Mouse (Mus musculus) liver, adult 2 months (tissue): ENCODE results near the gene Ccr7. TPM values are rescaled to one million over a fixed set of nuclear protein-coding genes. Genes with fewer than 3 reads are reported as not detected.

Experiments
- DNase-seq: peaks from one replicate; pipeline ENCODE4 v3.0.0-alpha.2; 2011; ENCODE audit warnings: low read depth, low spot score; ENCODE audit errors: extremely low read depth
- H3K27ac ChIP-seq: fragments of 200-500 bp; replicated peaks from 2 replicates; pipeline ENCODE4 v1.5.1; 2012; ENCODE audit warnings: low read depth, mild to moderate bottlenecking, control low read depth, inconsistent platforms, low read length; ENCODE audit not compliant: insufficient read depth
- H3K27me3 ChIP-seq: fragments of 200-500 bp; 2 replicates; pipeline ENCODE4 v1.6.1; 2012; ENCODE audit warnings: mild to moderate bottlenecking, moderate library complexity, low read length, inconsistent platforms; ENCODE audit not compliant: control insufficient read depth, insufficient read depth
- H3K36me3 ChIP-seq: fragments of 200-500 bp; 2 replicates; pipeline ENCODE4 v1.6.1; 2012; ENCODE audit warnings: low read length, inconsistent platforms; ENCODE audit not compliant: control insufficient read depth, insufficient read depth
- H3K4me1 ChIP-seq: fragments of 200-500 bp; 2 replicates; pipeline ENCODE4 v1.6.1; 2011; ENCODE audit warnings: low read length; ENCODE audit not compliant: control insufficient read depth, insufficient read depth
- H3K4me3 ChIP-seq: fragments of 200-500 bp; 2 replicates; pipeline ENCODE4 v1.5.1; 2011; ENCODE audit warnings: low read depth, mild to moderate bottlenecking, control low read depth, low read length, moderate library complexity; ENCODE audit not compliant: insufficient read depth
- H3K79me2 ChIP-seq: fragments of 200-500 bp; 2 replicates; pipeline ENCODE4 v1.6.1; 2012; ENCODE audit warnings: inconsistent platforms, mild to moderate bottlenecking, low read length, moderate library complexity; ENCODE audit not compliant: control insufficient read depth, insufficient read depth
- H3K9ac ChIP-seq: fragments of 200-500 bp; 2 replicates; pipeline ENCODE4 v1.6.1; 2012; ENCODE audit warnings: low read depth, mild to moderate bottlenecking, control low read depth, inconsistent platforms, low read length
- CTCF ChIP-seq: fragments of 200-500 bp; IDR thresholded peaks from 2 replicates; pipeline ENCODE4 v1.5.1; 2011; ENCODE audit warnings: low read depth, low read length, control low read depth
- POLR2A ChIP-seq: fragments of 200-500 bp; IDR thresholded peaks from 2 replicates; pipeline ENCODE4 v1.6.1; 2011; ENCODE audit warnings: low read length, control low read depth; ENCODE audit not compliant: insufficient read depth; ENCODE audit errors: extremely low read depth
- WGBS: fragments of 180-500 bp; shearing (Covaris S2); methylation state at CpG from one replicate; pipeline ENCODE4 v1.1.7; 2018; 5-methylcytosine and 5-hydroxymethylcytosine counted together
- polyA plus RNA-seq: library from polyadenylated mRNA; depleted of rRNA; stranded (reverse); fragments of >200 nt; gene quantifications from 2 replicates; pipeline ENCODE4 v1.2.3, GENCODE M21; 2012
- total RNA-seq: library from RNA; depleted of rRNA; stranded (reverse); fragments of >200 nt; gene quantifications from 2 replicates; pipeline ENCODE4 v1.2.3, GENCODE M21; 2014

Ccr7 gene
- total and polyA plus RNA-seq, 2 experiments, result 0.55 to 1.5 TPM

GRCm38 (mm10) chr11:99120524-99121217, 34.2 kb downstream of the Ccr7 start:
- Histone ChIP-seq H3K36me3 (no peaks in the 10 kb centered on the region), H3K9ac (no peak overlapping the region; the same call in 1 of the 2 replicates), H3K27ac (peak overlapping the region; percentile 25), H3K79me2 (no peaks in the 10 kb centered on the region), H3K4me1 (no peaks in the 10 kb centered on the region), H3K4me3 (no peak overlapping the region), H3K27me3 (no peaks in the 10 kb centered on the region)
- 82% methylated on average over 20 of the region's 20 CpGs for WGBS
- DNase-seq, result no peak
- TF ChIP-seq CTCF (no peak), POLR2A (no peak)

GRCm38 (mm10) chr11:99118963-99119362, 35.9 kb downstream of the Ccr7 start:
- Histone ChIP-seq H3K9ac (no peak overlapping the region), H3K4me3 (no peak overlapping the region), H3K79me2 (no peaks in the 10 kb centered on the region), H3K36me3 (no peaks in the 10 kb centered on the region), H3K27ac (no peak overlapping the region), H3K27me3 (no peaks in the 10 kb centered on the region), H3K4me1 (peaks cover under 1% of the 10 kb centered on the region; the same call in 1 of the 2 replicates)
- 93% methylated on average over 7 of the region's 7 CpGs for WGBS
- no peak for DNase-seq
- TF ChIP-seq POLR2A (no peak), CTCF (no peak)

GRCm38 (mm10) chr11:99118420-99118819, 36.5 kb downstream of the Ccr7 start:
- 97% methylated on average over 1 of the region's 1 CpGs for WGBS
- H3K4me1 ChIP-seq, result peaks cover 2% of the 10 kb centered on the region; the same call in 1 of the 2 replicates
- H3K36me3 ChIP-seq, result no peaks in the 10 kb centered on the region
- no peaks in the 10 kb centered on the region for H3K79me2 ChIP-seq
- TF ChIP-seq CTCF (no peak), POLR2A (no peak)
- H3K9ac ChIP-seq, result no peak overlapping the region
- no peak overlapping the region for H3K4me3 ChIP-seq
- H3K27ac ChIP-seq, result no peak overlapping the region
- no peaks in the 10 kb centered on the region for H3K27me3 ChIP-seq
- DNase-seq, result no peak

- Histone ChIP-seq H3K79me2 (no peaks in the 10 kb centered on the region), H3K9ac (no peak overlapping the region), H3K27me3 (no peaks in the 10 kb centered on the region), H3K4me3 (no peak overlapping the region), H3K36me3 (no peaks in the 10 kb centered on the region), H3K27ac (no peak overlapping the region), H3K4me1 (peaks cover 2% of the 10 kb centered on the region; the same call in 1 of the 2 replicates)
- 97% methylated on average over 7 of the region's 7 CpGs for WGBS
- no peak for DNase-seq
- TF ChIP-seq POLR2A, result no peak
- no peak for TF ChIP-seq CTCF
These were observed 37.0 kb downstream of the Ccr7 start for GRCm38 (mm10) chr11:99117907-99118306.

- Histone ChIP-seq H3K4me1 (peaks cover 2% of the 10 kb centered on the region; the same call in 1 of the 2 replicates), H3K36me3 (no peaks in the 10 kb centered on the region), H3K9ac (no peak overlapping the region), H3K27me3 (no peaks in the 10 kb centered on the region), H3K4me3 (no peak overlapping the region), H3K27ac (no peak overlapping the region), H3K79me2 (no peaks in the 10 kb centered on the region)
- TF ChIP-seq CTCF, result no peak
- TF ChIP-seq POLR2A, result no peak
- 79% methylated on average over 6 of the region's 6 CpGs for WGBS
- DNase-seq, result no peak
These were observed 38.9 kb downstream of the Ccr7 start for GRCm38 (mm10) chr11:99115940-99116339.

GRCm38 (mm10) chr11:99113111-99113510, 41.8 kb downstream of the Ccr7 start:
- WGBS, result 56% methylated on average over 3 of the region's 3 CpGs
- peak; percentile 28 for DNase-seq
- Histone ChIP-seq H3K27me3 (no peaks in the 10 kb centered on the region), H3K79me2 (no peaks in the 10 kb centered on the region), H3K9ac (no peak overlapping the region), H3K4me1 (peaks cover 2% of the 10 kb centered on the region; the same call in 1 of the 2 replicates), H3K4me3 (no peak overlapping the region), H3K36me3 (no peaks in the 10 kb centered on the region), H3K27ac (no peak overlapping the region)
- TF ChIP-seq POLR2A (no peak), CTCF (no peak)
